Mouse (Mus musculus): ENCODE data around the gene Smim4.

- no peak for TF ChIP-seq CTCF (conservative IDR thresholded peaks at IDR 0.05 in 1 of 2, IDR thresholded peaks at IDR 0.05 in 1 of 2; ENCODE audit: low read depth in 2 of 2, low read length in 2 of 2)
- TF ChIP-seq POLR2A (IDR thresholded peaks at IDR 0.05; ENCODE audit: low read depth, low read length) = no peak
- TF ChIP-seq HCFC1 (IDR thresholded peaks at IDR 0.05; ENCODE audit: low read depth, low read length) = no peak
- TF ChIP-seq USF2 (conservative IDR thresholded peaks at IDR 0.05; ENCODE audit: low read depth, low read length) = no peak
- no peak for TF ChIP-seq TCF12 (IDR thresholded peaks at IDR 0.05; ENCODE audit: low read depth, low read length)
- TF ChIP-seq MAFK (IDR thresholded peaks at IDR 0.05; ENCODE audit: insufficient replicate concordance, low read length) = no peak
- TF ChIP-seq ZKSCAN1 (IDR thresholded peaks at IDR 0.05; ENCODE audit: borderline replicate concordance, low read depth, low read length) = no peak
- TF ChIP-seq CHD2 (IDR thresholded peaks at IDR 0.05; ENCODE audit: low read length) = no peak
- TF ChIP-seq GABPA (IDR thresholded peaks at IDR 0.05; ENCODE audit: insufficient replicate concordance, low read depth, low read length) = no peak
- TF ChIP-seq MEF2A (IDR thresholded peaks at IDR 0.05; ENCODE audit: borderline replicate concordance, low read depth, low read length) = no peak
Observed at GRCm38 (mm10) chr14:31138219-31138896, 9.6 kb upstream of the Smim4 start.

Data from CH12.LX (cell line).